Mouse (Mus musculus) Patski (cell line): ENCODE results near the gene Idh1. TPM values are rescaled to one million over a fixed set of nuclear protein-coding genes. Genes with fewer than 3 reads are reported as not detected.

Experiments
- ATAC-seq: fragments of 100-300 bp; one replicate; pipeline ENCODE4 v1.8.0; 2021
- CTCF ChIA-PET: fragments of 350-600 bp; sonication (Branson Sonifier 250); formaldehyde crosslinking; loops from one replicate; lab custom pipeline; 2022; ENCODE audit warnings: inconsistent platforms; lab: Charles Lee
- POLR2A ChIA-PET: fragments of 350-600 bp; sonication (Branson Sonifier 250); formaldehyde crosslinking; loops from one replicate; lab custom pipeline; 2022; ENCODE audit warnings: antibody characterized with exemption, inconsistent platforms; lab: Charles Lee
- DNase-seq: peaks from one replicate; pipeline ENCODE4 v3.0.0-alpha.2; 2011; ENCODE audit warnings: low read depth, low spot score
- H3K27me3 ChIP-seq: fragments of 371-371 bp; one replicate; pipeline ENCODE4 v1.5.1; 2021
- CTCF ChIP-seq: fragments of 100-300 bp; IDR thresholded peaks from one replicate; pipeline ENCODE4 v1.5.1; 2021
- in situ Hi-C: fragments of 300-500 bp; cut with MboI; formaldehyde crosslinking; loops from 3 replicates; pipeline ENCODE4 v1.11.1; 2018; ENCODE audit warnings: low pct_unique_long_range_greater_than_20kb, mixed read lengths
- polyA plus RNA-seq: library from polyadenylated mRNA; unstranded; gene quantifications from one replicate; pipeline ENCODE4 v1.2.3, GENCODE M21; 2021

The Idh1 gene
- polyA plus RNA-seq, 1 experiment from 2014 or later: 69.2 TPM

DNA sequence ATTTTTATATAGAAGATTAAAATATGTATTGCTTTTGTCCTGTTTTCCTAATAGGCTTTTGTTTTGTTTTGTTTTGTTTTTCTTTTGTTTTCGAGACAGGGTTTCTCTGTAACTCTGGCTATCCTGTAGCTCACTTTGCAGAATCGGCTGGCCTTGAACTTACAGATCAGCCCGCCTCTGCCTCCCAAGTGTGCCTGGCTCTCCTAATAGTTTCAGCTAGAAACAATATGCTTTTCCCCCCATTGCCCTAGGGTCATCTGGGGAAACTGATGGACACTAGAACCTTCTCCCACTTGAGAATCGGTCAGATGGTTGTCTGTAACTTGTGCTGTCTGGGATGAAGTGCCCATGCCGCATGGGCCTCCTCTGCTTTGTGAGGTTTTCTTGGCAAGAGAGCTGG, 30.2 kb downstream of the Idh1 start:
- H3K27me3 ChIP-seq: no peaks in the 10 kb centered on the region
- ChIA-PET POLR2A (no interaction called here), CTCF (interaction anchor here (0.9 to 2.4 kb wide), 6 partner anchors 9 to 44 kb away, joined by 3 to 9 read pairs (median 4); no protein-coding TSS in a partner anchor)
- DNase-seq (no peak), ATAC-seq (no peak)
- TF ChIP-seq CTCF: no peak
- in situ Hi-C loops: no loop called here

- H3K27me3 ChIP-seq: no peaks in the 10 kb centered on the region
- POLR2A ChIA-PET: no interaction called here
- ATAC-seq (peak; percentile 86), DNase-seq (peak; percentile 89)
- CTCF ChIA-PET: interaction anchor here (2.0 to 2.4 kb wide), 3 partner anchors 23 to 43 kb away, joined by 5 to 9 read pairs (median 7); no protein-coding TSS in a partner anchor
- TF ChIP-seq CTCF: no peak
- in situ Hi-C loops: no loop called here
These were observed 31.5 kb downstream of the Idh1 start for GRCm38 (mm10) chr1:65154814-65155213.

GRCm38 (mm10) chr1:65147971-65148370, 38.3 kb downstream of the Idh1 start:
- in situ Hi-C loops: no loop called here
- CTCF ChIA-PET: interaction anchor here (0.7 to 1.5 kb wide), 3 partner anchors 18 to 32 kb away, joined by 3 to 4 read pairs (median 3); no protein-coding TSS in a partner anchor
- no peak for ATAC-seq
- no peak for TF ChIP-seq CTCF
- no peak for DNase-seq
- no peaks in the 10 kb centered on the region for H3K27me3 ChIP-seq
- POLR2A ChIA-PET: no interaction called here

DNA sequence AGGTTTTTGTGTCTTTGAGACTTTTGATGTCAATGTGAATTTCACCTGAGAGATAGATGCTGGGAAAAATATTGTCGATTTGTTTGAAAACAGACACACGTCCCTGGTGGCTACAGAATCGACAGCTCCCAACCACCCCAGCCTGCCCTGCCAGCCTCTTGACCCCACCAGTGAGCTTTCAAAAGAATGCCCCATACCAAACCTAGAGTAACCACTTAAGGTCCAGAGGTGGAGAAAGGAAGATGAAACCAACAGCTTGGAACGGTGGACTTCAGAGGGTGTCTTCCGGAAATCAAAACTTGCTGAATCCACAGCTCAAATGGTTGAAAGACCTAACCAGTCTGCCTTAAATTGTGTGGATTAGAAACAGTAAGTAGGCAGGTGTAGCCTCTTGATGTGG, 39.0 kb downstream of the Idh1 start:
- no peak for TF ChIP-seq CTCF
- POLR2A ChIA-PET: no interaction called here
- CTCF ChIA-PET: interaction anchor here (1.0 to 1.5 kb wide), 4 partner anchors 17 to 72 kb away, joined by 3 to 4 read pairs (median 4); no protein-coding TSS in a partner anchor
- in situ Hi-C loops: no loop called here
- DNase-seq (no peak), ATAC-seq (no peak)
- H3K27me3 ChIP-seq: no peaks in the 10 kb centered on the region

DNA sequence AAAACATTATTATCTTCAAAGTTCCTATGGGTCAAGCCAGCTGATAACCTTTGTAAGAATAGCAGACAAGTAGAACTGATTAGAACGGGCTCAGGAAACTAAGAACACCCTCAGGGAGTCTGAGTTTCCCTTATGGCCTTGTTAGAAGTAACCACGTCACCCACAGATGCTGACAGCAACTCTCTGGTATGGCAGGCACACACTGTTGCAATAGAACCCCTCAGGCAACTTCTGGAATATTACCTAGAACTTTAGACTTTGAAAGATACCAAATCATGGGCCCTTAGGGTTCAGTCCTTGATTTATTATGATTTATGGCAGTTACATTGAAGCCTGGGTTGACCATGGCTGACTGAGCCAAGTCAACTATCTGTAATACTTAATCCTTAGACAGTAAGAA, 39.7 kb downstream of the Idh1 start:
- ChIA-PET CTCF (interaction anchor here (1.2 to 1.7 kb wide), 3 partner anchors 26 to 71 kb away, joined by 3 to 4 read pairs (median 3); no protein-coding TSS in a partner anchor), POLR2A (no interaction called here)
- H3K27me3 ChIP-seq: no peaks in the 10 kb centered on the region
- DNase-seq: peak; percentile 6
- ATAC-seq: no peak
- no peak for TF ChIP-seq CTCF
- in situ Hi-C loops: no loop called here

DNA sequence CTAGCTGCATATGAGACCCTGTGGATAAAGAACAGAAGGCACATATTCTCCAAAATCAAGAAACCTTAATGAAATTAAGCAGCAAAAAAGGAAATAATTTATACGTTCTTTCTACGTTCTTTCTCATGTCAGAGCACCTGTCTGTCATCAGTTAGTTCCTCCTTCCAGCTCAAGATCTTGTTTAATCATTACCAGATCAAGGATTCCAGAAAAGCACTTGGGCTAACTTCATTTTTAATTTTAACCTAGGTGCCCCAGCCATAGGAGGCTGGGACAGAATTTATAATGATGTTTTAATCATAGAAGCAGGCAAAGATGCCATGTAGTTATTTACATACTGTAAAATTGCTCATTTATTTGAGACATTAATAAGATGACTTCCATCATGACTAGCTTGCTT, 41.5 kb downstream of the Idh1 start:
- no peak for ATAC-seq
- in situ Hi-C loops: no loop called here
- no peak for TF ChIP-seq CTCF
- no peaks in the 10 kb centered on the region for H3K27me3 ChIP-seq
- no peak for DNase-seq
- ChIA-PET CTCF (interaction anchor here (1.7 kb wide), 1 partner anchor 24 kb away, joined by 3 read pairs; no protein-coding TSS in a partner anchor), POLR2A (no interaction called here)

- in situ Hi-C loops: no loop called here
- no peaks in the 10 kb centered on the region for H3K27me3 ChIP-seq
- TF ChIP-seq CTCF: no peak
- ATAC-seq: peak; percentile 90
- CTCF ChIA-PET: interaction anchor here (0.6 to 1.8 kb wide), 4 partner anchors 8 to 82 kb away, joined by 3 to 8 read pairs (median 4); no protein-coding TSS in a partner anchor
- DNase-seq: peak; percentile 50
- POLR2A ChIA-PET: interaction anchor here (0.7 kb wide), 1 partner anchor 18 kb away, joined by 3 read pairs; no protein-coding TSS in a partner anchor
These were observed 48.7 kb downstream of the Idh1 start for GRCm38 (mm10) chr1:65137560-65137959.

GRCm38 (mm10) chr1:65132833-65133232, 53.5 kb downstream of the Idh1 start:
- ATAC-seq: no peak
- in situ Hi-C loops: no loop called here
- CTCF ChIA-PET: interaction anchor here (1.3 to 1.4 kb wide), 2 partner anchors 20 to 46 kb away, joined by 5 to 8 read pairs; no protein-coding TSS in a partner anchor
- POLR2A ChIA-PET: no interaction called here
- H3K27me3 ChIP-seq: no peaks in the 10 kb centered on the region
- no peak for TF ChIP-seq CTCF
- DNase-seq: no peak

DNA sequence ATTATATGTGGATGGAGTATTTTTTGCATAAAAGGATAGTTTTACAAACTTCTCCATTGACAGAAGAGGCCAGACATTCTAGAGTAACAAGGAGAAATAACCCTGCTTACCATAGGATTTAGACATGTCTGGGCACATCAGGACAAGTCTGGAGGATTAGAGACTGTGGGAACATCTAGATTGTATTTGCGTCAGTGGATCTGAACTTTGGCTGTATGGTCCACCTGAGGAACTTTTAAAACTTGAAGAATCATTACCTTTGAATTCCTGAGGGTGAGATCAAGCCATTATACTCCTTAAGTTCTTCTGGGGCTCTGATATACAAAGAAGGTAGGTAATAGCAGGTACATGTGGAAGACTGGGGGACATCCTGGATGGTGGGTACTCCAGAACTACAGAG, 54.6 kb downstream of the Idh1 start:
- DNase-seq (no peak), ATAC-seq (no peak)
- no peak for TF ChIP-seq CTCF
- in situ Hi-C loops: no loop called here
- H3K27me3 ChIP-seq: no peaks in the 10 kb centered on the region
- ChIA-PET CTCF (interaction anchor here (1.3 kb wide), 1 partner anchor 19 kb away, joined by 5 read pairs; no protein-coding TSS in a partner anchor), POLR2A (no interaction called here)

- CTCF ChIA-PET: interaction anchor here (0.9 to 1.5 kb wide), 3 partner anchors 18 to 49 kb away, joined by 3 to 4 read pairs (median 3); no protein-coding TSS in a partner anchor
- POLR2A ChIA-PET: no interaction called here
- TF ChIP-seq CTCF: no peak
- no peaks in the 10 kb centered on the region for H3K27me3 ChIP-seq
- no peak for DNase-seq
- no peak for ATAC-seq
- in situ Hi-C loops: no loop called here
These were observed 56.1 kb downstream of the Idh1 start for GRCm38 (mm10) chr1:65130226-65130625.

- CTCF ChIA-PET: interaction anchor here (0.9 to 1.5 kb wide), 4 partner anchors 8 to 50 kb away, joined by 3 to 4 read pairs (median 3); no protein-coding TSS in a partner anchor
- DNase-seq: peak; percentile 7
- TF ChIP-seq CTCF: no peak
- H3K27me3 ChIP-seq: no peaks in the 10 kb centered on the region
- in situ Hi-C loops: no loop called here
- POLR2A ChIA-PET: no interaction called here
- no peak for ATAC-seq
These were observed 56.6 kb downstream of the Idh1 start for GRCm38 (mm10) chr1:65129634-65130180.
